Mouse (Mus musculus): ENCODE measurements around the gene Mmp21.

Gene Mmp21

DNA sequence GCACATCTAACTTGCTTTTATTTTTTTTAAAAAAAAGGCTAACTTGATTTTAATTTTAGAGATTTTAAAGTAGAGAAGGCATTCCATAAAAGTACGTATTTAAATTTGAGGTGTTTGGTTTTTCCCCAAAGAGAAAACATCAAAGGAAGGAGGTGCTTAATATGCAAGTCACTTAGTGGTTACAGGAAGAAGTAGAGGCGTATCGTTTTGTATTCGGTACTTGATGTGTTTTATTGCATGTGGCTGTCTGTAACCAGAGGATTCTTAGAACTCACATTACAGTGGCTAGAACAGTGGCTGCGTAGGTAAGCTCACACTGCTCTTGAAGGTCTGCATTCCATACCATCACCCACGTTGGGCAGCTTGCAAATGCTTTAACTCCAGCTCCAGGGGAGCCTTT is 34.1 kb downstream of the Mmp21 start:
- no peak for DNase-seq

GRCm38 (mm10) chr7:133638821-133639220 is 41.0 kb downstream of the Mmp21 start:
- DNase-seq: no peak

DNA sequence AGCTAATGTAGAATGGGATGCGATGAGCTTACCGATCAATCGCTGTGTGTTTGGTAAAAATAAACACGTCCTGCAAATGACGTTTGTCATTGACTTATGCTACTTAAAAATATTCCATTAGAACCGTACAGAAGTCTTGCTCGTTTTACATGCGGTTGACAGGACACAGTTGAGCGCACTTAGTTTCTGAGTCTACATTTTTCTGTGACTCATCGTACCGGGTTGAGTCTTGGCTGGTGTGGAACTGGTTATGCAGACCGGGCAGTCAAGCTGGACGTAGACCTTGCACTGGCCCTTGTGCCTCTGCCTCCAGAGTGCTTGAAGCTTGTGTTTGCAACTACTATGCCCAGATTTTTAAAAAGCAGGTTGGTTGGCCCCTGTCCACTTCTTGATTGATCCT is 41.6 kb downstream of the Mmp21 start:
- peak; percentile 30 to 50 for DNase-seq

GRCm38 (mm10) chr7:133637361-133638305 is 42.2 kb downstream of the Mmp21 start, which contains the start of gene Edrf1:
Gene Edrf1, plus strand, starts transcription at chr7:133637543.
- peak; percentile 98 to 99 for DNase-seq

- peak; percentile 95 for DNase-seq
Measured at GRCm38 (mm10) chr7:133636738-133637352, 43.0 kb downstream of the Mmp21 start.

DNA sequence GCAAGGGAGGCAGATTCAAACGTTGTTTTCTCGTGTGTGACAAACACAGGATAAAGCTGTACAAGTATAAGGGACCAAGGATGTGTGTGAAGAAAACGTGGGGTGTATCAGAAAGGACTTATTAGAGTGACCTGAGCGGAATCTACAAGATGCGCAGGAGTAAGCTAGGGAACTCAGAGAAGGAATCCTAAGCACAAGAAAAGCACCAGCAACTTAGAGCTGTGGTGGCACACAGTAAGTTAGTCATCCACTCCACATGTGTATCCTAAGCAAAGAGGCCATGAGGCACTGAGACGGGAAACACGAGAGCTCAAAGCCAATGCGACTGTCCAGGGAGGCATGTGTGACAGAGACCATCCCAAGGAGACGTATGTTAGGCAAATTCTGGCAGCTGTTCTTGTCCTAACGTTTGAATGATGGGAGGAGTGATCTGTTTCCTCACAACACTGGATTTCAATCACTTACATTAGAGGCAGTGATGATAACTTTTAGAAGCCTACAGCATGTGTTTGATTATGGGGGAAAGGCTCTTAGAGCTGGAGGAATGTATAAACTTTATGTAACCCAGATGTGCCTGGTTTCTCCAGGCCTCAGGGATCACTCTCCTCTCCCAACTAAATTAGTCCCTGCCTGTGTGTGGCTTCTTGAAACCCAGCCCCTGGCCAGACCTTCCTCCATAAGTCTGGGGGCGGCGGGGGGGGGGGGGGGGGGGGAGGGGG is 44.8 kb downstream of the Mmp21 start:
- no peak for DNase-seq

DNA sequence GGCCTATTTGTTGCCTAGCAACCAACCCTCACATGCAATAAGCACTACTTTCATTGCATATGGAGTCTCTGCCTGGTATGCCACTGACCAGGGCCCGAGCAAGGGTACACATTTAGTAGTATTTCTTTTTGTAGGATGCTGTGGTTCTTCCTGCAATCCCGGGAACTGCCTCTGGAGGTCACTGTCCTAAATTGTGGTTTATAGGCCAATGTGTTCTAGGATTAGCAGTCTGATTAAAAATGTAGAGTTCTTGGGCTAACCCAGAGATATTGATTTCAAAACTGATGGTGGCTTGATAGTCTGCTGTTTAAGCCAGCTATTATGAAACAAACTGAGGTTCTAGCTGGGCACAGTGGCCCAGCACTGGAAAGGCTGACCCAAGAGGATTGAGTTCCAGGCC is 47.4 kb downstream of the Mmp21 start:
- DNase-seq: peak; percentile 82 to 84

DNA sequence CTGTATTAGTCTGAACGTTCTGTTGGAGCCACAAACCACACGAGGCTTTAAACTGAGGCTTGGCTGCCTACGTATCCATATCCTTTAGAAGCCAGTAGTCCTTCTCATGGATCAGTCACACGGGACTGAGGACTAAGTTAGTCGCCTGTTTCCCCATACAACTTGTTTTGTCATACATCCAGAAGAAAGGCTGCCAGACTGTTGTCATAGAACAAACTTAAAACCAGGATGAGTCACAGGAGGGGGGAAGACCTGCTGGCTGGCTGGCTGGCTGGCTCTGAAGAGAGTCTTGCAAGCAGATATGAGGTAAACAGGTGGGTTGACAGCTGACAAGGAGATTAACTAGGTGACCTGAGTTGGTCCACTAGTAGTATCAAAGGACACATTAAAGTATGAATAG is 49.0 kb downstream of the Mmp21 start:
- no peak for DNase-seq

DNA sequence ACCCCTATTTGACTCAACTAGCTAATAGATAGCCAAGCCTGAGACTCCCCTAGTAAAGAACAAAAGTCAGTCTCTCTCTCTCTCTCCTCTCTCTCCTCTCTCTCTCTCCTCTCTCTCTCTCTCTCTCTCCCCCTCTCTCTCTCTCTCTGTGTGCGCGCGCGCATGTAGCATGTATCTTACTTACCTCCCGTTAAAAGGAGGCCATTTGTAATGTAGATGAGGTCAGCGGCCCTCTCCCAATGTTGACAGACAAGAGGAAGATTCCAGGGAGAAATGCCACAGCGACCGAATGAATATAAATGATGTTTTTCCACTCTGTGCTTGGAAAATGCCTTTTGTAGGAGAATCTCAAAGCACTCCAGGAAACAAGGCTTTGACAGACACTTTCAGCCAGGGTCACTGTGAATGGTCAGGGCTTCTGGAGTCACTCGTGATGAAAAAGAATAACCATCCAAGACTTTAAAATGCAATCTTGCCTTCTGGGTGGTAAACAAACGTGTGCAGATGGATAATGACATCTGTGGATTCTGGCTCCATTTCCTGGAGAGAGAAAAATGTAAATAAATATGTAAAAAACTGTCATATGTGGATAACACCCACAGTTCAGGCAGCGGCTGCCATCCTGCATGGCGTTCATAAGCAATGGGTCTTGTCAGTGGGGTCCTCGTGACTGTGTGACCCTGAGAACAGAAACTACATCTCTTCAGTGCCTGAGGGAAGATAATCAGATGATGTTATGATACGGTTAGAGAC is 52.5 kb downstream of the Mmp21 start:
- DNase-seq: no peak

Data from kidney, postnatal 4 days (tissue).